Mouse (Mus musculus) erythroblast, embryonic 14.5 days (primary cell): ENCODE results near the gene Sec24a.

Experiments used
- GATA1 ChIP-seq: IDR thresholded peaks from 2 replicates; pipeline ENCODE4 v1.6.1; 2012; ENCODE audit warnings: low read length, inconsistent platforms, mixed read lengths
- TAL1 ChIP-seq: IDR thresholded peaks from 3 replicates; pipeline ENCODE4 v1.6.1; 2012; ENCODE audit warnings: low read length, inconsistent platforms, mixed read lengths

- TF ChIP-seq GATA1 (no peak), TAL1 (no peak; the same call in 2 of the 3 replicates)
Observed at GRCm38 (mm10) chr11:51679466-51679865, 84.0 kb downstream of the Sec24a start.
